ENCODE assay signal across 18 mouse cellular contexts in genomic region chr10:4357435-4357834, GRCm38 (mm10). TPM values are rescaled to one million over a fixed set of nuclear protein-coding genes. Genes with fewer than 3 reads are reported as not detected.
DNase-seq lines count a peak whose midpoint lies in the region; ATAC-seq lines count a peak whose summit lies in the region.
"Had no signal": no experiment of that assay in that cellular context is flagged by ENCODE, and none has a peak within 500 bp of the region (broad histone marks: within the 10 kb centered on the region; RNA-seq: fewer than 3 reads in every experiment).

No protein-coding gene starts in this region.

- ATAC-seq in CD4-positive, CD25-positive, alpha-beta regulatory T cell, adult 4 months = peak; percentile 51
- ATAC-seq: forebrain, embryonic 14.5 days; Patski had no signal

- peak; percentile 39 for DNase-seq in thymus, postnatal 0 days (ENCODE audit: low spot score)
- no peak for DNase-seq in thymus, postnatal 4 days
- DNase-seq in brain, adult 2 months (ENCODE audit: low read depth, low spot score) = peak; percentile 20
- no peak for DNase-seq in left cerebral cortex, postnatal 10 days (ENCODE audit: extremely low spot score in 1 of 2, low spot score in 2 of 2)
- no peak for DNase-seq in right cerebral cortex, adult 18-20 months
- DNase-seq in ovary, postnatal 10 days (ENCODE audit: low spot score) = no peak
- DNase-seq: adrenal gland, adult 8-10 months; adrenal gland, postnatal 36 days; cerebellum, adult 11 months; cerebellum, adult 8-10 months; cerebellum, postnatal 14 days; embryo, embryonic 11 days; gastrocnemius, adult 2 months; gastrocnemius, postnatal 25 days; heart, postnatal 36 days had no signal

- intact Hi-C loops in left cerebral cortex, postnatal 10 days (cut with DNase I) = no loop called here

RNA-seq across cellular contexts. Expression of gene Zbtb2, which starts 30.5 kb away (rescaled TPM):
- polyA plus RNA-seq in thymus, postnatal 0 days (2015; fragmentation: Nextera tagmentation; extraction: Ambion mirVana) = 21.0 and 21.2 TPM in 2 replicates
- polyA plus RNA-seq in CD4-positive, CD25-positive, alpha-beta regulatory T cell, adult 4 months (2017; shearing (Covaris generic)) = 10 to 100 TPM; 10.2 to 10.5 TPM
- total RNA-seq in left cerebral cortex, postnatal 10 days (2021) = 1 to 10 TPM; 9.3 to 9.4 TPM

Comparison
In these comparisons a context has a peak if more than half of its experiments do, and no peak if none do; other contexts are left out.
1. DNase-seq: peak in thymus, postnatal 0 days (single experiment) and brain, adult 2 months (single experiment); none in thymus, postnatal 4 days (single experiment), left cerebral cortex, postnatal 10 days (0 of 2), right cerebral cortex, adult 18-20 months (single experiment) and ovary, postnatal 10 days (single experiment).